Mouse (Mus musculus) lung, postnatal 4 days (tissue): ENCODE results near the gene Aff4.
"Not testable (repeated sequence)": the region's sequence is repeated elsewhere in the genome, so short reads cannot be mapped to it uniquely, and the experiment has no call there.

Experiments used
- DNase-seq, 2 experiments: peaks; one replicate each; pipeline ENCODE4 v3.0.0; 2021

Gene Aff4

GRCm38 (mm10) chr11:53341019-53341418, 9.6 kb upstream of the Aff4 start:
- DNase-seq: not testable (repeated sequence)

GRCm38 (mm10) chr11:53342711-53343110, 7.9 kb upstream of the Aff4 start:
- DNase-seq: no peak

- DNase-seq: no peak
Observed at GRCm38 (mm10) chr11:53345328-53345727, 5.3 kb upstream of the Aff4 start.

GRCm38 (mm10) chr11:53345738-53346137, 4.9 kb upstream of the Aff4 start:
- no peak for DNase-seq

- peak; percentile 61 to 65 for DNase-seq
Observed at GRCm38 (mm10) chr11:53351224-53351942, 750 bp downstream of the Aff4 start.

DNA sequence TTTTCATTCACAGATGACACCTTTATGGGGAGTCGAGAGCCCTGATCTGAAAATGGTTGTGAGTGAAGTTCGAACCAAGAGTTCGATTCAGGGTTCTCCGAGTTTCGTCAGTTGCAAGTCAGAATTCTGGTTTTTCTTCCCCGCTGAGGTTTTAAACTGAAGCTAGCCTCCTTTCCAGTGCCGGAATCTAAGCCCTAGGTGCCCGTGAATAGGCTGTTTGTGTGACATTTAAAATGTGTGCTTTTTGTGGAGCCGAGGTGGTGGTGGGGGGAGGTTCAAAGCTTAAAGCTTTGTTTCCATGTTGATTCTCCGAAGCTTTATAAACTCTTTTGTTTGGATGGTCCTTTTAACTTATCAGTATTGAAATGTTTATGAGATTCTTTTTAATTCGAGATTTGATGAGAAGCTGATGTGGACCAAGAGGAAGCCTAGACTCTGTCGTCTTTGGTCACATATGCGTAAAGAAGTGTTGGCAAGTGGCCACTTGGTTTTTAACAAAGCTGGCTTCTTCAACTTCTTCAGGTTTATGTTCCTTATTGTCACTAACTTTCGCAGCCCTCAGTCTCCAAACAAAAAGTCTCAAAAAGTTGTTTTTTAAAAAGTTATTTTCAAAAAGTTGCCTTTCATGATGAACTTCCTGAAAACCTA, 1.4 kb downstream of the Aff4 start:
- DNase-seq: no peak

GRCm38 (mm10) chr11:53358504-53359155, 8.0 kb downstream of the Aff4 start:
- no peak for DNase-seq

DNA sequence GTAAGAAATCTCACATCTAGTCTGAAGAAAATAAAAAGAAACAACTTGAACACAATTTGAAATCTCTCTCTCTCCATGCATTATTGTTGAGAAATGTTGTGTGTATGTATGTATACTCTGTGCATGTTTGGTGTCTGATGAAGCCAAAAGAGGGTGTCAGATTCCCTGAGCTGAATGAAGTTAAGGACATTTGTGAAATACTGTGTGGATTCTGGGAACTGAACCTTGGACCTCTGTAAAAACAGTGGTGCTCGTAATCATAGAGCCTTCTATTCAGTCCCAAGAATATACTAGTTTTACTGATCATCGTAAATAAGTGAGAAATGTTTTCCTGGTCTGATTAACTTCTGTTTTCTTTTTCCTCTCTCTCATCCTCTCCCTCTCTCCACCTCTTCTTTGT, 16.4 kb downstream of the Aff4 start:
- DNase-seq: no peak

GRCm38 (mm10) chr11:53378918-53379317, 28.3 kb downstream of the Aff4 start:
- no peak for DNase-seq

DNA sequence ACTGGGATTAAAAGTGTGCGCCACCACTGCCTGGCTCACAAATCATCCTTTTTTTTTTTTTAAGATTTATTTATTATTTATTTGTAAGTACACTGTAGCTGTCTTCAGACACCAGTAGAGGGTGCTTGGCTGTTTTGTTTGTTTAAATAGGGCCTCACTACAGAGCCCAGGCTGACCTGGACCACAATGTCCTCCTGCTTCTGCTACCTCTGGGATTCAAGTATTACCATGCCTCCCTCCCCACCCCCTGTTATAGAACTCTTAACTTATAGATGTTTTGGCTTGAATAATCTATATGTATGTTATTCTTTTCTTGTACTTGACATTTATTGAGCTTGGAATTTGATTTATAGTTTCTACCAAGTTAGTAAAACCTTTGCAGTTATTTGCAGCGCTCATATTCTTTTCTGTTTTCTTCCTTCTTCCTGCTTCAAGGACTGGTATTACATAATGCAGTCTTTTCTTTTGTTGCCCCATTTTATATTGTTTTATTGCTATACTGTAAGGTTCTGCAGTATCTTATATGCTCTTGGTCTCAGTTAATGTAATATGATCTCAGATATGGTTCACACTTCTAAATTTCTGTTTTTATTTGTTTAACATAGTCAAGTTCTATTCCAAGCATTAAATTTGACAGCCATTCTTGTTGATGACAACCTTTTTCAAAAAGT, 33.3 kb downstream of the Aff4 start:
- no peak for DNase-seq

- no peak for DNase-seq
Observed at GRCm38 (mm10) chr11:53393856-53394255, 43.2 kb downstream of the Aff4 start.

- DNase-seq: no peak
Observed at GRCm38 (mm10) chr11:53403638-53404037, 53.0 kb downstream of the Aff4 start.

DNA sequence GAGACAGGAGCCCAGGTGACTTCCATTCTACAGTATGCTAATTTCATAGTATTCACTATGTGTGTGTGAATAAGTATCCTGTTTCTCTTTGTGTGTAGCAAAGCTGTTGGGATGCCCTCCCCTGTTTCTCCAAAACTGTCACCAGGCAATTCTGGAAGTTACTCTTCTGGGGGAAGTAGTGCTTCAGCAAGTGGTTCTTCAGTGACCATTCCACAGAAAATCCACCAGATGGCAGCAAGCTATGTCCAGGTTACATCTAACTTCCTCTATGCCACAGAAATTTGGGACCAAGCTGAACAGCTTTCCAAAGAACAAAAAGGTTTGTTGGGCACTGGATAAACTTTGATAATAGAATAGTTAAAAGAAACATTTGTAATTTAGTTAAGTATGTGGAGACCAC, 61.1 kb downstream of the Aff4 start:
- DNase-seq: no peak

GRCm38 (mm10) chr11:53413871-53414270, 63.2 kb downstream of the Aff4 start:
- DNase-seq: no peak

DNA sequence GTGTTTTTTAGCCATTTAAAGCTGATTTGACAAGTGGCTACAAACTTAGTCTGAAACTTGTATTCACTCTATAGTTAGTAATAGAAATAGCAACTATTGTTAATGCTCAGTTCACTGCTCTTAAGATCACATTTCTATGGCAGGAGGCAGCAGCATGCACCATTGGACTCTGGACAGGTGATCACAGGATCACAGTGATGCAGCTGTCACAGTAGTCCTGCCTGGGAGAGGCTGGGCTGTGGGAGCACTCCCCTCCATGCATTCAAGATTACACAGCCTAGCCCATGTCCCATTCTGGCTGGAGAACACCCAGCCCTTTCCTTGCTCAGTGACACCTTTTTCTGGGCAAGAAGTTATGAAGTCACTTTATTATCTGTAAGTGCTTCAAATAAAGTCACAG, 67.4 kb downstream of the Aff4 start:
- no peak for DNase-seq

DNA sequence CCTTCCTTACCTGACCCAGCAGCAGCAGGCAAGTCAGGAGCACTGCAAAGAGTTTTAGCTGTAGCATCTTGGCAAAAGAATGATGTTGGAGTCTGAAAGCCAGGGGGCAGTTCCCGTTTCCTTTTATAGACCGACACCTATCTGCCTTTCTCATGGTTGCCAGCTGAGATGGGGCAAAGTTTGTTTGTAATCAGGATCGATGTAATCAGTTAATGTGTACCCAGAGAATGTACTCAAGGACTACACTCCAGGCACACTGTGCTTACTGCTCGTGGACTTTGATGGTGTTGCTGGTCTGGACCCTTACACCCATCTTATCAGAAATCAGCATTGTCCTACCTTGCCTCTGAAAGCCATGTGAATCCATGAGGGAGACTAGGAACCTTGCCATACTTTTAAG, 72.4 kb downstream of the Aff4 start, which contains the start of gene Leap2:
Gene Leap2, minus strand, starts transcription at position 135 of the 400 bp plus-strand sequence.
- no peak for DNase-seq

DNA sequence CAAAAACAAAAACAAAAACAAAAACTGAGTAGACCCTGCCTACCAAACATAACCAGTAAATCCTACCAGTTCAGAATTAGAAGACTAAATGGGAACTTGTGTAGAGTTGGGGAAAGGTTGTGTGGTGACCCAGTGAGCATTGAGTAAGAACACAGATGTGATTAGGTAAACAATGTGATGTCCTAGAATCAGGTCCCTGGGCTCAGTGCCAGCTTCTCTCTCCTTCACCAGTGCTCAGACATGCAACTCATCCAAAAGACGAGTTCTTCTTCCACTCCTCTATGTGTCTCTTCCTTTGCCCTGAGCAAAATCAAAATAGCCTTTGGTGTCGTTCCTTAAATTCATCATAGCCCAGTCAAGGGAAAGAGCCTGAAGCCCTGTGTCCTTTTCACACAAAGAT, 74.2 kb downstream of the Aff4 start:
- DNase-seq: no peak

DNA sequence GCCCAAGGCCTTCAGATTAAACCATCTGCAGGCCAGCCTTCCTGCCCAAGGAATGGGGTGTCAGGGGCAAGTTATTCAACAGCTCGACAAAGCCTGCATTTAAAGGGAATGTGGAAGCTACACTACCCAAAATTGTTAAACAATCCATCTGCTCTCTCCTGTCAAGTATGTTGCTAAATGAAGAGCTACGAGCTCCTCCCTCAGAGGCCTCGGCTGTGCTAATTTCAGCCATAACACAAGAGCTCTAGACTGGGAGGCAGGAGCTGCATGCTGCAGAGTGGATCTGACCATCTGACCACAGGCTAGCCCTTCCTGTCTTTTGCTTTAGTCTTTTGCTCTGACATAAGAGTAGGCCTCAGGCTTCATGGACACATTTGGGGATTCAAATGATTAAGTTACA, 74.6 kb downstream of the Aff4 start:
- no peak for DNase-seq

- no peak for DNase-seq
Observed at GRCm38 (mm10) chr11:53425711-53426255, 75.2 kb downstream of the Aff4 start.

DNA sequence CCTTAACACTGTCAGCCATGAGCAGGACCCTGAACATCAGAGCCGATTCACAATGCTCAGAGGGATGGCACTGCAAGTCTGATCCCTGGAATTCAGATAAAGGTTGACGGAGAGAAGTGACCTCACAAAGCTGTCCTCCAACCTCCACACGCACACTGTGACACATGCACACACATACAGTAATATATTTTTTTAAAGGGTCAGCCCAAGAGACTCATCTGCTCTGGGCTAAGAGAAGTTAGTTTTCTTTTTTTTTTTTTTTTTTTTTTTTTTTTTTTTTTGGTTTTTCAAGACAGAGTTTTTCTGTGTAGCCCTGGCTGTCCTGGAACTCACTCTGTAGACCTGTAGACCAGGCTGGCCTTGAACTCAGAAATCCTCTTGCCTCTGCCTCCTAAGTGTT, 76.3 kb downstream of the Aff4 start:
- not testable (repeated sequence) for DNase-seq

- DNase-seq: no peak
Observed at GRCm38 (mm10) chr11:53427993-53428715, 77.5 kb downstream of the Aff4 start.

GRCm38 (mm10) chr11:53428716-53429057, 78.1 kb downstream of the Aff4 start:
- no peak for DNase-seq

GRCm38 (mm10) chr11:53429182-53429581, 78.5 kb downstream of the Aff4 start:
- DNase-seq: no peak
